Mouse (Mus musculus): Measurements from ENCODE around the gene Reln.

Reln gene

DNA sequence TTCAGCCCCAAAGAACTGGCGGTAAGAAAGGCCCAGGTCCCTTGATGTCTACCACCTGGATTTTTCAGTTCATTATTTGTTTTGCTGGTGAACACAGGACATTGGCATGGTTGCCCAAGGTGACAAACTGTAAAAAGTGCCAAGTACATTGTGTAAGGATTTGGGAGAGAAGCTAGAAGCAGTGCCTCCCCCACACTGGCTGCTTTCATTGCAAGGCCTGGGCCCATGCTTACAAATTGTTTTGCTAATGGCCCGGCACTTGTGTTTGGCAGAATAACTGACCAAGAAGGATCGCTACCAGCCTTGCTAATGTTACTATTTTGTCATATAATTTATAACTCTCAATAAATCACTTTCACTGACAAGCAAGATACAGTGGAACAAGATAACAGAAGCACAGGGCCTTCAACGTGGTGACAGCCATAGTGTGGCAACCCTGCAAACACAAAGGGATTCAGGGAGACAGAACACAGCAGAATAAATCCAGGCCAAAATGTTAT is 425.2 kb downstream of the Reln start:
- DNase-seq = no peak

DNA sequence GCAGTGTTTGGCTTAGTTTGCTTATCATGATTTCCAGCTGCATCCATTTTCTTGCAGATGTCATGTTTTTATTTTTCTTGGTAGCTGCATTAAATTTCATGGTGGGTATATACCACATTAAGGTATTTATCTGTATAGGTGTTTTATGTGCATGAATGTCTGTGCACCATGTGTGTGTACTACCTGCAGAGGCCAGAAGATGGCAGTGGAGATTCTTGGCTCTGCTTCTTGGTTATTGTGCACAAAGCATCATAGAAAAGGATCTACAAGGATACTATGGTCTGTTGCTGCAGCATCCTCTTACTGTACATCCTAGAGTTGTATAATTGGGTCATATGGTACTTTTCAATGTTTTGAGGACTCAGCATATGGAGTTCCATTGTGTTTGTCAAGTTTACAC is 428.5 kb downstream of the Reln start:
- DNase-seq = no peak

DNA sequence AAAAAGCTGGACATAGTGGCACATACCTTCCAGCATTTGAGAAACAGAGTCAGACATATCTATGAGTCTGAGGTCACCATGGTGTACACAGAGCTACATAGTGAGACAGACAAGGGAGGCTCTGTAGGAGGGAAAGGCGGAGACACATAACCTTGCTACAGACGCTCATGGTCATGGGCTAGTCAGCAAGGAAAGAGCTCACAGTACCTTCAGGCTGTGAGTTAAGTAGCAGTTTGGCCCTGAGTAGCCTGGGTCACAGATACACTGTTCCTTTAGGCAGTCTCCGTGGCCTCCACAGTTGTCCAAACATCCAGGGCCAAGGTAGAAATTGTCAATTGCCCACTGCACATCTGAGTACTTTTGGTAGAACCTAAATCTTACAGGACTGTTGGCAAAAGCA is 429.7 kb downstream of the Reln start:
- no peak for DNase-seq

DNA sequence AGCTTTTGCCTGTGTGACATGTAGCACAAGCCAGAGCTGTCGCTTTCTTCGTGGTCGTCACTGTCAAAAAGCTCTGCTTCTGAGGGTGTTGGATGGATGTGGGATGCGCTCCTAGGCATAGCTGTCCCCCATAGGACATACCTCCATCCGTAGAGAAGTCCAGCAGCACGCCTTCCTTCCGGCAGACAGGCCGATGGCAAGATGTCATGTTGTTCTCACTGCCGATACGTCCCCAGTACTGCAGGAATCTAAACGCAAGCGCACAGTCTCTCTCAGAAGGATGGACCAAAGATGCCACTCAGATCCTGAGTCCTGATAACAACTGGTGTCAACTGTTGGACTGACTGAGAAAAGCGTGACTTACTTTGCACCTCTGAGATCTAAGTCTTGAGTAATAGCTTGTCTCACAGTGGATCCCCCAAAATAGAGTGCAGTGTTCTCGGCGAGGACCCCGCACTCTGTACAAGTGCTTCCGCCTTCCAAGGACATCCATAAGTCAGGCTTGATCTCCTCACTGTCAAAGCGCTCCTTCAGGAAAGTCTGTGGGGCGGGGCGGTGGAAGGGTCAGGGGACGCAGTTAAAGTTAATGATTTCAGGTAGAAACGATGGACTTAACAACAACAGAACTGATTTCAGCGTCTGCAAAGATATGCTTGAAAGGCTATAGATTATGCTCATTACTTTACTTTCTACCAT is 431.5 kb downstream of the Reln start:
- no peak for DNase-seq

DNA sequence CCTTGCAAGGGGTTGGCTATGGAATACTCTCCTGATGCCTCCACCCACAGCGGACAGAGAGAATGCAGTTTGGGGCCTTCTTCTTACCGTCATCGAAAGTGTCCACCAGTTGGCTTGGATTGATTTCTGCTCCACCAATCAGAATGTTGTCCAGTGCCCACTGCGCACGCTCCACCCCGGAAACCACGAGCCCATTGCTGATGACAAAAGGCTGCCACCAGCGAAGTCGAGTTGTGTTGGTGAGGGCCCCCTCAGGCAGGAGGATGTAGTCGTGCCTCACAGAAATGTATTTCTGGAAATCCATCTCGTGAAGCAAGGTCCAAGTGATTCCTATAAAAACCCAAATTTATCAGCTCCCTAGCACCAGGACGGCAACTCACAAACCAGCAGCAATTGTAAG is 433.8 kb downstream of the Reln start:
- no peak for DNase-seq

DNA sequence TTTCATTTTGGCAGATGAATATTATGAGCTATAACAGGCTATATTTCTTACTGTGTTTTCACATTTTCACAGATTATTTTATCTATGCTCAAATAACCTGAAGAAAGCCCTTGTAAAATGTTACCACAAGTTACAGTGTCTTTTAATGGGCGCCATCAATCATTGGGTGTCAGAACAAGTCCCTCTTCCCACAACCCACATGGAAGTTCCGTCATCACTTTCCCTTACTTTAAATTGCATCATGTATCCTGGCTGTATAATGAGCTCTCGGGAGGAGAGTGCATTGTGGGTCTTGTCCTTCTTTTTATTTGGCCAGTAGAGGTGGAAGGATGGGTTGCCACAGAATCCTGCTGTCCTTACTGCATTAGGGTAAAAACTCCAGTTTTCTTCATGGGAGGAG is 434.8 kb downstream of the Reln start:
- no peak for DNase-seq

DNA sequence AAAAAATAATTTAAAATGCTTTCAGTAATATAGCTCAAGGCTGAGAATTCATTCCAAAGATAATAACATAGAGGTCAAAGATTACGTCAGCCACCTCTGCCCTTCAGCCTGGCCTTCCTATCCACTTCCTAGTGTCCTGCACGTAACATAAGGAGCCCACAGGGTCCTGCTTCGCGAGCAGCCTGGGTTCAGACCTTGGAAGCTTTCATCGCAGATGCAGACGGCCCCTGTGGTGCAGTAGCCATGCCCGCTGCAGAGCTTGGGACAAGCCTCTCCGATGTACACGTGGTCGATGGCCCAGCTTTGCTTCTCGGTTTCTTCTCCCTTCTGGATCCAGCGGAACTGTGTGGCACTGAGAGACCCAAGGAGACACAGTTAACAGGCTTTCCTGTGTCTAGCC is 443.1 kb downstream of the Reln start:
- DNase-seq = no peak

DNA sequence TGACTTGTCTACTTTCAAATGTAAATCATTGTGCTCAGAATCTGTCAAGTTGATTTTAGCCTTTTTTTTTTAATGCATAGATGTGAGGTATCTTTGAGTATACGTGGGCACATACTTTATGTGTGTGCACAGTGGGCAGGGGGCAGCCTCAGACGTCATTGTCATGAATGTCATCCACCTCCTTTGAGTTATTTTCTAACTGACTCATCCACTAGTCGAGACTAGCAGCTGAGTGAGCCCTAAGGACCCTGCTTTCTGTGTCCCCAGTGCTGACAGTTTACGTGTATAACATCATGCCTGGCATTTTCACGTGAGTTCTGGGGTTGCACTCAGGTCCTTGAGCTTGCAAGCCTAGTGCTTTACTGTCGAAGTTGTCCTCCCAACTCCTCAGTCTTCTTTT is 443.6 kb downstream of the Reln start:
- DNase-seq = no peak

DNA sequence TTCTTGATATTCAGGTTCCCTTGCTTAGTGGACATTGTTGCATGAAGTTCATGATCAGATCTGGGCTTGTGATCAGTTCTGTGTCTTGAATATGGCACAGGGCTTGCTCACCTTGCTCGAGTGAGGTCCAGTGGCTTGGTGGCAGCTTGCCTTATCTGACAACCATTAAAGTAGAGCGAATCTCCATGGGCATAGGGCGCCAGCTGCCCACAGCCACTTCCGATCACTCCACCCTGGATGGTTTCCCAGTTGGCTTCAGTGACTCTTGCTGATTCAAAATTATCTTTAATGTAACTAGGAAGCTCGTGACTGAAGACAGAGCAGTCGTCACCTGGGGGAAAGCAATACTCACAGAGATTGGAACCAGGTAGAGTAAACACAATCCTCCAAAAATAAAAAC is 445.6 kb downstream of the Reln start:
- DNase-seq = no peak

DNA sequence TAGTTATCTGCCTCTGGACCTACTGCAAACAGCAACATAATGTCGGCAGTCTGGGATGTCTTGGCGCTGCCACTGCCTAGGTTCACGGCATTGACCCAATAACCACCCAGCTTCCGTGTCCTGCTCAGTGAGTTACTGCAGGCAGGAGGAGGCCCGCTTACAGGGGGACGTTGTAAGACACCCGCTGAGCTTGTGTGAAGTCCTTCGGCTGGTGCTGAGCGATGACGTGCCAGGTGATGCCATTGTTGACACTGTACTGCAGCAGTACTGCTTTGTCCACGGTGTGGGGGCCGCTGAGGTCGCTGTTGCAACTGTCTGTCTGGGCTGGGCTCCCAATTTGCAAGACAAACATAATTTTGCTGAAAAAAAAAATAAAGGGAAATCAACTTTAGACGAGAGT is 447.9 kb downstream of the Reln start:
- no peak for DNase-seq

DNA sequence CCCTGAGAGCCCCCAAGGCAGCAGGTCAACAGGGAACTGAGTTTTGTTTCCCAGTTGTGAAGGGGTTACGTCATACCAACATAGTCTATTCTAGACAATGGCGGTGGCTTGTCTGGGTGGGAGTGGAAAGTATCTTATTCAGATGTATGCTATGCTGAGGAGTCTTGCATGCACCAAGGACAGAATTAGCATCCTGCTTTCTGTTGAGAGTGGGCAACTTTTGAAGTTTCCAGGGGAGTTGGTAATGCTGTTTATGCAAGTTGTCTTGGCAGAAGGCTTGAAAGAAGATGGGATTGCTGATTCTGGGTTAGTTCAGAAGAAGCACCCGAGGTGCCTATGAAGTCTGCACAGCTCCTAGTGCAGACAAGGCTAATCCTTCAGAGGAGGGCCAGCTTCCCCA is 450.3 kb downstream of the Reln start:
- DNase-seq = no peak

DNA sequence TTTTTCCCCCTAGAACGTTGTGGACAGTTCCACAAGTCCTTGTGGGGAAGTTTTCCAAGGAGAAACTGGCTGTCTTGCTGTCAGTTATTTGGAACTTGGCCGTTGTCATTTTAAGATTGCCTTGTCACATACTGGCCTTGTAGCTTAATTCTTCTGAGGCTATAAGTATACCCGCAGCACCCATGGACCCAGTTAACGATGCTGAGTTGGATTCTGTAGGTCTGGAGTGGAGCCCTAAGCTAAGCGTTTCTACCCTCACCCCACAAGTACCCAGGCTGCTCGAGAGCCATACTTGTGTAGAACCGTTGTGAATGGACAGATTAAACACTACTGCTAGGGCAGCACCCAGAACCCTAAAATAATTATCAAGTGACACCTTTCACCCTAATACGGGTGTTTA is 477.8 kb downstream of the Reln start:
- no peak for DNase-seq

DNA sequence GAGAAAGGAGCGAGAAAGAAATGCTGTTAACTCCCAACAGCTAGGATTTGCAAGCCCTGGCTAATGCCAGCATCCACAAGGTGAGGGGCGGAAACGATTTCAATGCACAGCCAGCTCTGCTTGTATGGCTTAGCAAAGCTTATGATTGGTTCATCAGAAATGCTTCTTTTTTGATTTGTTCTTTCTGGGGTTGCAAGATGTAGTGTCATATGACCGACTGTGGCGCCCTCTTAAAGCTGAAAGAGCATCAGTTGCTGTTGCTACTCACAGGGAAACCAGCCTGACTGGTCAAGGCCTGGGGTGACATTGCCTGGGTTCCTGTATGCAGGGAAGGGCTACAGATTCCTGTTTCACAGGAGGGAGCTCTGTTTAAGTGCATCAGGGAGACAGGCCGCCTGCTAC is 478.2 kb downstream of the Reln start:
- peak; percentile 28 for DNase-seq

DNA sequence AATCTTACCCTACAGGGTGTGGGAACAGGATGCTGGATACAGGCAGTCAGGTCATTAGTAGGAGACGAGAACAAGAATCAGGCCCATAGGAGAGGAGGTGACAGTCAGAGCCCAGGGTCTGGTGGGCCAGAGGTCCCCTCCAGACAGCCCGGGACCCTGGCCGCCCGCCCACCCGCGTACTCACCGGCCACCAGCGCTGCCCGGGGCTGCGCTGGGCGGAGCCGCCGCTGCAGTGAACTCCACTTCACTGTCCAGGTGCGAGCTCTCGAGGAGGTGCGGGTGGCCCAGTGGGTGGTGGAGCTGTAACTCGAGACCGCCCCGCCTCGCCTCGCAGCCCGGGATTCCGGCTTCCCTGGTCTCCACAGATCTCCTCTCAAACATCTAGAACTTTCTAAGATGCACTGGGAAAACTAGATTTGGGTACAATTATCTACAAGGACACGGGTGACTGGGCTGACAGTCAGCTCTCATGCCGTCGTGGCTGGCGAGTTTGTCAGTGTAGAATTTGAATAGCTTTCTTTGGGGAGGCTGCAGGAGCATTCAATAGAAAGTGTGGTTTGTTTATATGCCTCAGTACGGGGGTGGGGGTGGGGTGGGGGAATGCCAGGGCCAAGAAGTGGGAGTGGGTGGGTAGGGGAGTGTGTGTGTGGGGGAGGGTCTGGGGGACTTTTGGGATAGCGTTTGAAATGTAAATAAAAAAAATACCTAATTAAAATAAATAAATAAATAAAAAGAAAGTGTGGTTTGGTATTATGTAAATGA is 479.0 kb downstream of the Reln start, which contains the start of gene Slc26a5:
Gene Slc26a5, minus strand, starts transcription at position 259 of the 762 bp plus-strand sequence.
- DNase-seq = no peak

DNA sequence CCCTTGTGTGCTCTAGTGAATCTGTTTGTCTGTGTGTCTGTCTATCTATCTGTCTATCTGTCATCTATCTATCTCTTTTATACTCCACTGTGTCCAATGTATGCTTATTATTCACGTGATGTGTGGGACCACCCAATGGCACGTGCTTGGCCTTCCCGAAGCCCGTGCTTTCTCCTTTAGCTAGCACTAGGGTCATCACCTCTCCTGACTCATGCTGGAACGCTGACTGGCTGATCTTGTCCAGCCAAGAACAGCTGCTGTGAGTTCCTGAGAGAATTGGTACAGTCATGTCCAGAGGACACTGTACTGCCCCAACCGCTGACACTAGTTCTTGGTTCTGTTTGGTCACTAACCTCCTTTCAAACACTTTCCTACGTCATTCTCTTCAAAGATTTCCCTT is 485.8 kb downstream of the Reln start:
- no peak for DNase-seq

DNA sequence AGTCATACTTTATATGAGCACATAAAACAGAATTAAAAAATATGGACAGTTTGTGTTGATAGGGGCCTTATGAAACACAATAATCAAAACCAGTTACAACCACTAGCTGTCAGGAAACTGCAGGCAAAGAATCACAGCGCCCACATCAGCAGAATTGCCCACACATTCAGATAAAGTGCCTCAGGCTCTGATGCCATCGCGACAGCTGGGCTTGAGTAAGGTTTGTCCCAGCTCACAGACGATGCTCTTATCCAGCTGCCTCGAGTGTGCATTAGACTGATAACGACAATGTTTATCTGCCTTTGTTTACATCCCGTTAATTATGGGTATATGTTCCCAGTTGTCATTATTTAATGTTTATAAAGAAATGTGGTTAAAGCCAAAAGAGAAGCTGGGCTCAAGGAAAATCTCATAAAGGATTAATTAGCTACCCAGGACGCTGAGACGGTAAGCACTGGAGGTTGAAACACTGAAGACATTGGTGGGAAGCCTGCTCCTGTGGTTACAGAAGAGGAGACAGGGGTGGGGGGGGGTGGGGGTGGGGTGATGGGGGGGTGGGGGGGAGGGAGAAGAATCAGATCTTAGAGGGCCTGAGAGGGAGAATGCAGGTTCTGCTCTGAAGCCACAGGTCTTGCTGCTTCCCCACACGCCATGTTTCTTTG is 492.7 kb downstream of the Reln start:
- peak; percentile 41 for DNase-seq

DNA sequence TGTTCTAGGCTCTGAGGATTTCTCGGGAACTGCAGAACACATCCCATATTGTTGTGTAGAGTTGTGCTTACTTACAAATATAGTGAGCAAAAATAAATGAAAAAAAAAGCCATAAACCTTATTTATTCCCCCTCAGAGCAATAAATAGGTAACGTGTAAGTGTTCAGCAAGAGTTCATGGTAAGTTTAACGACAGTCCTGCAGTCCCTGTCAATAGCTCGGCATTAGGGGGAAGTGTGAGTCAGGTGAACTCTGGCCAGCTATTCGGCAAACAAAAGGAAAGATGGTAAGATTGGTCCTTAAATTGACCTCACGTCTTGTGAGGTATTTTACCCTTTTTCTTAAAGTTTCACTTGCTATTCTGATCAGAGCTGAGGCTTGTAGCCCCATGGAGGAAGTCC is 497.1 kb downstream of the Reln start:
- DNase-seq = no peak

DNA sequence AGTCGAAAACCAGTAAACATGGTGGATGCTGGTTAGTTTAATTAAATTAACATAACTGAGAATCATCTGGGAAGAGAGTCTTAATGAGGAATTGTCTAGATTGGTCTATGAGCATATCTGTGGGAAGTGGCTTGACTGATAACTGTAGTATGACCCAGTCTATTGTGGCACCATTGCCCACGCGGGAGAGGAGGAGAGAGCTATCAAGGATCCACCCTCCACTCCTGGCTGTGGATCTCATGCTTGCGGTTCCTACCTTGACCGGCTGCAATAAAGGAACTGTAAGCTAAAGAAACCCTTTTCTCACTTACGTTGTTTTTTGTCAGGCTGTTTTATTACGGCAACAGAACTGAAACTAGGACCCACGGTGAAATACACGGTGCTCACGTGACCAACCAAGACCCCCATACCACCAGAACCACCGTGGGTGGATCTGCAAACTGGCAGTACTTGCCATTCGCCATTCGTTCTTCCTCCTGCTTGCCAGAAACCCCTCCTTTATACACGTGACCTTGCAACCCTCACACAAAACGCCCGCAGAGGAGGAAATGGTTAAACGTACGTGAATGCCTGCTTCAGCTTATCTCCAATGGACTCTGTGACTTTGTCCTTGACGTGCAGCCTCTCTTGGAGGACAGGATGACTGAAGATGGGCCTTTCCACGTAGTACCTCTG is 497.7 kb downstream of the Reln start:
- no peak for DNase-seq

DNA sequence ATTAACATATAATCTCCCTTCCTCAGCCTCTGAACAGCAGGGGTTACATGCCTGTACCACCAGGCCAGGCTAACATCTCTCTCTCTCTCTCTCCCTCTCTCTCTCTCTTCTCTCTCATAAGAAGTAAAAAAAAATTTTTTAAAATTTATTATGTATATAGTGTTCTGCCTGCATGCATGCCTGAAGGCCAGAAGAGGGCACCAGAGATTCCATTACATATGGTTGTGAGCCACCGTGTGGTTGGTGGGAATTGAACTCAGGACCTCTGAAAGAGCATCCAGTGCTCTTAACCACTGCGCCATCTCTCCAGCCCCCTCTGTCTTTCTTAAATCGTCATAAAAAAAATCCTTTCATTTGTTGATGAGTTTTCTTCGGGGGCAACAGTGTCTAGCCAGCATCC is 499.8 kb downstream of the Reln start:
- no peak for DNase-seq
